Mouse (Mus musculus) MEL (cell line): Measurements from ENCODE around the gene Clcn3. TPM values are rescaled to one million over a fixed set of nuclear protein-coding genes. Genes with fewer than 3 reads are reported as not detected.
A peak's percentile ranks its signal among the peaks of the same experiment; 100 is the strongest.

ENCODE experiments used
- DNase-seq: peaks from one replicate; pipeline ENCODE4 v3.0.0; 2011; ENCODE audit warnings: low read depth, low spot score
- H3K27ac ChIP-seq: 2 replicates; pipeline ENCODE4 v1.5.1; 2012; ENCODE audit warnings: low read depth, mild to moderate bottlenecking, control low read depth, low read length, moderate library complexity; ENCODE audit not compliant: control insufficient read depth
- H3K27me3 ChIP-seq, 2 experiments: fragments of 150-350 bp in 1 of 2; sonication (generic) in 1 of 2; 2 replicates each; pipeline ENCODE4 v1.6.1; 2012; ENCODE audit warnings: low read length in 2 of 2, mild to moderate bottlenecking in 2 of 2, improper control_type of control experiment in 1 of 2, moderate library complexity in 1 of 2; ENCODE audit not compliant: insufficient read depth in 2 of 2, control insufficient read depth in 1 of 2
- H3K36me3 ChIP-seq, 2 experiments: 2 replicates each; pipeline ENCODE4 v1.6.1; 2012 to 2014; ENCODE audit warnings: low read length in 2 of 2, improper control_type of control experiment in 1 of 2, inconsistent platforms in 1 of 2, mild to moderate bottlenecking in 1 of 2; ENCODE audit not compliant: insufficient read depth in 2 of 2, control insufficient read depth in 1 of 2
- H3K4me1 ChIP-seq, 2 experiments: fragments of 150-350 bp in 1 of 2; sonication (generic) in 1 of 2; 2 replicates each; pipeline ENCODE4 v1.6.1; 2012; ENCODE audit warnings: low read length in 2 of 2, improper control_type of control experiment in 1 of 2, mild to moderate bottlenecking in 1 of 2; ENCODE audit not compliant: insufficient read depth in 2 of 2, control insufficient read depth in 1 of 2
- H3K4me3 ChIP-seq, 2 experiments: fragments of 150-350 bp in 1 of 2; sonication (generic) in 1 of 2; 2 replicates each; pipeline ENCODE4 v1.5.1; 2012; ENCODE audit warnings: low read depth in 2 of 2, low read length in 2 of 2, mild to moderate bottlenecking in 2 of 2, moderate library complexity in 2 of 2, control low read depth in 1 of 2, improper control_type of control experiment in 1 of 2; ENCODE audit not compliant: control insufficient read depth in 1 of 2, insufficient read depth in 1 of 2
- H3K79me2 ChIP-seq: 2 replicates; pipeline ENCODE4 v1.6.1; 2012; ENCODE audit warnings: mild to moderate bottlenecking, low read length, moderate library complexity; ENCODE audit not compliant: control insufficient read depth, poor library complexity, insufficient read depth
- H3K9ac ChIP-seq: 2 replicates; pipeline ENCODE4 v1.6.1; 2012; ENCODE audit warnings: low read depth, mild to moderate bottlenecking, control low read depth, low read length, moderate library complexity; ENCODE audit not compliant: control insufficient read depth, poor library complexity, severe bottlenecking
- H3K9me3 ChIP-seq: fragments of 150-350 bp; sonication (generic); replicated peaks from 2 replicates; pipeline ENCODE4 v1.6.1; 2012; ENCODE audit warnings: mild to moderate bottlenecking, low read length, improper control_type of control experiment, moderate library complexity; ENCODE audit not compliant: insufficient read depth
- CHD1 ChIP-seq: IDR thresholded peaks from 2 replicates; pipeline ENCODE4 v1.6.1; 2012; ENCODE audit warnings: low read depth, mild to moderate bottlenecking, inconsistent platforms, low read length, improper control_type of control experiment
- ELF1 ChIP-seq: IDR thresholded peaks from 2 replicates; pipeline ENCODE4 v1.6.1; 2014; ENCODE audit warnings: low read depth, mild to moderate bottlenecking, inconsistent platforms, low read length, improper control_type of control experiment, moderate library complexity
- EP300 ChIP-seq, 2 experiments: IDR thresholded peaks; 2 replicates each; pipeline ENCODE4 v1.6.1; 2011; ENCODE audit warnings: improper control_type of control experiment in 2 of 2, low read length in 2 of 2, low read depth in 1 of 2, mild to moderate bottlenecking in 1 of 2
- HCFC1 ChIP-seq: IDR thresholded peaks from 2 replicates; pipeline ENCODE4 v1.6.1; 2012; ENCODE audit warnings: low read depth, mild to moderate bottlenecking, inconsistent platforms, low read length, improper control_type of control experiment, moderate library complexity
- KAT2A ChIP-seq: conservative IDR thresholded peaks from 2 replicates; pipeline ENCODE4 v1.6.1; 2012; ENCODE audit warnings: low read depth, low read length, improper control_type of control experiment, inconsistent platforms
- MAZ ChIP-seq: IDR thresholded peaks from 2 replicates; pipeline ENCODE4 v1.6.1; 2012; ENCODE audit warnings: low read depth, mild to moderate bottlenecking, inconsistent platforms, low read length, improper control_type of control experiment
- MXI1 ChIP-seq: IDR thresholded peaks from 2 replicates; pipeline ENCODE4 v1.6.1; 2011; ENCODE audit warnings: mild to moderate bottlenecking, low read depth, low read length, improper control_type of control experiment
- MYB ChIP-seq: IDR thresholded peaks from 2 replicates; pipeline ENCODE4 v1.6.1; 2011; ENCODE audit warnings: mild to moderate bottlenecking, low read depth, low read length, improper control_type of control experiment
- MYC ChIP-seq: IDR thresholded peaks from 2 replicates; pipeline ENCODE4 v1.6.1; 2011; ENCODE audit warnings: low read depth, mild to moderate bottlenecking, low read length, improper control_type of control experiment, moderate library complexity
- POLR2A ChIP-seq, 2 experiments: IDR thresholded peaks; 2 replicates each; pipeline ENCODE4 v1.6.1; 2011 to 2012; ENCODE audit warnings: low read length in 2 of 2, mild to moderate bottlenecking in 2 of 2, control low read depth in 1 of 2, improper control_type of control experiment in 1 of 2, low read depth in 1 of 2, moderate library complexity in 1 of 2; ENCODE audit not compliant: control insufficient read depth in 1 of 2, insufficient read depth in 1 of 2, poor library complexity in 1 of 2
- POLR2AphosphoS2 ChIP-seq: IDR thresholded peaks from 2 replicates; pipeline ENCODE4 v1.6.1; 2011; ENCODE audit warnings: low read length, improper control_type of control experiment
- RAD21 ChIP-seq: IDR thresholded peaks from 2 replicates; pipeline ENCODE4 v1.6.1; 2011; ENCODE audit warnings: mild to moderate bottlenecking, low read depth, low read length, improper control_type of control experiment
- SIN3A ChIP-seq: IDR thresholded peaks from 2 replicates; pipeline ENCODE4 v1.6.1; 2012; ENCODE audit warnings: low read length, improper control_type of control experiment, inconsistent platforms
- SMC3 ChIP-seq: IDR thresholded peaks from 2 replicates; pipeline ENCODE4 v1.6.1; 2011; ENCODE audit warnings: low read depth, low read length, improper control_type of control experiment
- TAL1 ChIP-seq: IDR thresholded peaks from 2 replicates; pipeline ENCODE4 v1.6.1; 2012; ENCODE audit warnings: mild to moderate bottlenecking, inconsistent platforms, low read length, moderate library complexity, mixed read lengths
- TBP ChIP-seq: IDR thresholded peaks from 2 replicates; pipeline ENCODE4 v1.8.0; 2011; ENCODE audit warnings: low read depth, low read length, improper control_type of control experiment
- TCF12 ChIP-seq: IDR thresholded peaks from 2 replicates; pipeline ENCODE4 v1.6.1; 2014; ENCODE audit warnings: low read depth, mild to moderate bottlenecking, inconsistent platforms, low read length, improper control_type of control experiment, moderate library complexity
- USF1 ChIP-seq: IDR thresholded peaks from 2 replicates; pipeline ENCODE4 v1.6.1; 2014; ENCODE audit warnings: low read depth, mild to moderate bottlenecking, inconsistent platforms, low read length, improper control_type of control experiment, moderate library complexity
- ZC3H11A ChIP-seq: IDR thresholded peaks from 2 replicates; pipeline ENCODE4 v1.6.1; 2012; ENCODE audit warnings: low read depth, mild to moderate bottlenecking, inconsistent platforms, low read length, improper control_type of control experiment
- polyA plus RNA-seq, 2 experiments: library from polyadenylated mRNA; stranded (reverse) in 1 of 2; unstranded in 1 of 2; fragments of >175 nt in 1 of 2; fragments of >200 nt in 1 of 2; gene quantifications; 2 replicates each; pipeline versions ENCODE4 v1.2.1 to v1.2.4; 2012; ENCODE audit warnings: low replicate concordance in 2 of 2, low read depth in 1 of 2; ENCODE audit not compliant: insufficient read length in 2 of 2, insufficient read depth in 1 of 2, missing spikeins in 1 of 2
- total RNA-seq: library from RNA; depleted of rRNA; stranded (reverse); fragments of 300-350 nt; gene quantifications from 2 replicates; pipeline ENCODE4 v1.2.3, GENCODE M21; 2012

The Clcn3 gene
- total and polyA plus RNA-seq, 3 experiments = 28.8 to 65.6 (median 33.0) TPM

DNA sequence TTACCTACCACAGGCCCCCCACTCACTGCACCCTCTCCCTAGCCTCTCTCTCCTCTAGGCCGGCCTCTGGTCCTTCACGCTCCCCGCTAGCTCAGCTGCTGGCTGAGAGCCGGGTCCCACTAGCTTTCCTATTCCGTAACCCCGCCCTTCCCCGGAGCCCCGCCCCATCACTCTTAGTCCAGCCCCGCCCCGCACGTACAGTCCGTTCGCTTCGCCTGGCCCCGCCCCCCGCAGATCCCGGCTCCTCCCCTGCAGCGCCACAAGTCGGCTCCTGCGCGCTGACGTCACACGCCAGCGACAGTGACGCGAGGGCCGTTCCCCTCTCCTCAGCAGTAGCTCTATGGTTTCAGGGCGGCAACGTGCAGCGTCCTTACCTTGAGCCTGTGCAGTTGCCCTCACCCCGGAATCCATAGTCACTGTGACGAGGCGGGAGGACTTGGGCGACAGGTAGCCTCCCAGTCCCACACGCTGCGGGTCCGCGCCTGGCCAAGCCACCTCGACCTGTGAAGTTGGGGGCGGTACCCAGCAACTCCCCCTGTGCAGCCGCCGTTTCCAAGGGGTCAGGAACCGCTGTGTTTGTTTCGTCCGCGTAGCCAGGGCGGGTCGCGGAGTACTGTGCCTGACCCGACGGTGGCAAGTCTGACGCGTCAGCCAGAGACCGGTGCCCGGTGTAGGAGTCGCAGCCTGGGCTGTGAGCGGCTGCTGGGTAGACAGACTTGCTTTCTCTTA, 10.0 kb upstream of the Clcn3 start, which contains the start of gene Nek1 (continued):
- TF ChIP-seq MXI1 (peak; percentile 92), KAT2A (no peak), HCFC1 (peak; percentile 85), SIN3A (peak; percentile 84; the same call in 1 of the 2 replicates), TBP (0 out of 2 replicates have a peak, but pooled peaks have one; percentile 58), SMC3 (no peak), RAD21 (no peak), CHD1 (no peak), ELF1 (0 out of 2 replicates have a peak, but pooled peaks have one; percentile 29), EP300 (IDR thresholded peaks at IDR 0.05; ENCODE audit: low read depth in 1 of 2, low read length in 2 of 2) (peak in 1 of 2 experiments; percentile 12; a peak in 1 of 4 replicates), TCF12 (peak; percentile 56), POLR2A (IDR thresholded peaks at IDR 0.05; ENCODE audit: control insufficient read depth in 1 of 2, insufficient read depth in 1 of 2, low read depth in 1 of 2, low read length in 2 of 2, poor library complexity in 1 of 2) (peak; percentile 75 to 86; a peak in 3 of 4 replicates), MYB (no peak), USF1 (no peak), ZC3H11A (no peak)

- peaks cover 0 to 26% of the 10 kb centered on the region in 2 experiments; a peak in 2 of 4 replicates for H3K36me3 ChIP-seq
- peak overlapping the region; percentile 81 to 92 for H3K4me3 ChIP-seq
- H3K4me1 ChIP-seq = peaks cover 10 to 13% of the 10 kb centered on the region in 2 experiments
- H3K9ac ChIP-seq = peak overlapping the region; percentile 78
- peak; percentile 89 for DNase-seq
- TF ChIP-seq POLR2AphosphoS2 (peak; percentile 16; the same call in 1 of the 2 replicates), HCFC1 (peak; percentile 22; the same call in 1 of the 2 replicates), TAL1 (no peak), TBP (peak; percentile 73), MYC (0 out of 2 replicates have a peak, but pooled peaks have one; percentile 39), MAZ (peak; percentile 17; the same call in 1 of the 2 replicates), SIN3A (no peak), TCF12 (peak; percentile 28; the same call in 1 of the 2 replicates)
- no peaks in the 10 kb centered on the region for H3K27me3 ChIP-seq
- peak overlapping the region; percentile 59 for H3K27ac ChIP-seq
- H3K9me3 ChIP-seq = no peaks in the 10 kb centered on the region
- H3K79me2 ChIP-seq = peaks cover 12% of the 10 kb centered on the region
These were observed 9.4 kb upstream of the Clcn3 start for GRCm38 (mm10) chr8:60992561-60992909.
